15 mouse cellular contexts compared by ENCODE assay signal in genomic region chr15:97612325-97612724, GRCm38 (mm10).
DNase-seq lines count a peak whose midpoint lies in the region; ATAC-seq and TF ChIP-seq lines count a peak whose summit lies in the region.
"Had no signal": no experiment of that assay in that cellular context is flagged by ENCODE, and none has a peak within 500 bp of the region (broad histone marks: within the 10 kb centered on the region; RNA-seq: fewer than 3 reads in every experiment).

No protein-coding gene starts in this region.

- no peak overlapping the region for H3K4me3 ChIP-seq in kidney, postnatal 0 days (replicated peaks; ENCODE audit: low read depth, low read length)
- H3K4me3 ChIP-seq: neural tube, embryonic 13.5 days had no signal

- H3K27me3 ChIP-seq in kidney, postnatal 0 days (ENCODE audit: insufficient read depth, low read length): no peaks in the 10 kb centered on the region
- H3K27me3 ChIP-seq: neural tube, embryonic 13.5 days had no signal

- no peaks in the 10 kb centered on the region for H3K9me3 ChIP-seq in kidney, postnatal 0 days (replicated peaks; ENCODE audit: low read length)

- H3K36me3 ChIP-seq in kidney, postnatal 0 days (ENCODE audit: insufficient read depth, low read length): no peaks in the 10 kb centered on the region
- H3K36me3 ChIP-seq: neural tube, embryonic 13.5 days had no signal

- H3K4me2 ChIP-seq in kidney, postnatal 0 days (ENCODE audit: low read length): no peak overlapping the region
- H3K4me2 ChIP-seq: heart, embryonic 11.5 days; neural tube, embryonic 13.5 days had no signal

- TF ChIP-seq CTCF in kidney, postnatal 0 days (IDR thresholded peaks at IDR 0.05; ENCODE audit: low read depth): peak; percentile 61

- no peak overlapping the region for H3K27ac ChIP-seq in kidney, postnatal 0 days
- H3K27ac ChIP-seq: macrophage; neural tube, embryonic 13.5 days had no signal

- WGBS in kidney, postnatal 0 days: 91% methylated on average over 2 of the region's 2 CpGs

- no peaks in the 10 kb centered on the region for H3K4me1 ChIP-seq in kidney, postnatal 0 days (replicated peaks; ENCODE audit: insufficient read depth, low read length)

- no peak for ATAC-seq in kidney, postnatal 0 days (replicated peaks; ENCODE audit: low FRiP score, low read depth)
- ATAC-seq: midbrain, embryonic 16.5 days had no signal

- no peak overlapping the region for H3K9ac ChIP-seq in kidney, postnatal 0 days (ENCODE audit: low read depth, low read length)
- H3K9ac ChIP-seq: neural tube, embryonic 13.5 days had no signal

- peak; percentile 20 for DNase-seq in adrenal gland, postnatal 14 days
- DNase-seq in adrenal gland, postnatal 36 days: no peak
- DNase-seq in kidney, postnatal 0 days (ENCODE audit: low spot score): no peak
- DNase-seq in kidney, postnatal 10 days: no peak
- peak; percentile 33 for DNase-seq in retina, embryonic 14.5 days (ENCODE audit: low spot score)
- DNase-seq in retina, postnatal 1 day: no peak
- DNase-seq in naive thymus-derived CD4-positive, alpha-beta T cell, adult 2 months (ENCODE audit: low read depth): peak; percentile 45
- no peak for DNase-seq in layer of hippocampus, adult 9-10 months (ENCODE audit: low spot score)
- DNase-seq: cerebellum, adult 9-11 months; heart, postnatal 4 days; spleen, adult 18-20 months had no signal

Comparison
In these comparisons a context has a peak if more than half of its experiments do, and no peak if none do; other contexts are left out.
1. DNase-seq: peak in adrenal gland, postnatal 14 days (single experiment), retina, embryonic 14.5 days (single experiment) and naive thymus-derived CD4-positive, alpha-beta T cell, adult 2 months (single experiment); none in adrenal gland, postnatal 36 days (0 of 2), kidney, postnatal 0 days (single experiment), kidney, postnatal 10 days (single experiment), retina, postnatal 1 day (single experiment) and layer of hippocampus, adult 9-10 months (single experiment).